Mouse (Mus musculus) lung, embryonic 16.5 days (tissue): ENCODE measurements around the gene G3bp1. TPM values are rescaled to one million over a fixed set of nuclear protein-coding genes. Genes with fewer than 3 reads are reported as not detected.

Experiments used
- microRNA-seq: library from miRNA; unstranded; fragments of <30 nt; microRNA quantifications from one replicate; pipeline ENCODE4, GENCODE M21; 2016
- polyA plus RNA-seq: library from polyadenylated mRNA; unstranded; fragments of >200 nt; fragmentation: Nextera tagmentation; extraction: Ambion mirVana; gene quantifications from 2 replicates; pipeline ENCODE4 v1.2.1, GENCODE M21; 2015

G3bp1 gene
- polyA plus RNA-seq, 1 experiment from 2014 or later, result 152 TPM

Small RNA genes within 50 kb of the gene (microRNA-seq; reads per million reads assigned to microRNA genes)
- gene Mir7652, result 0.59 reads per million

Other genes with a start within 250 kb of the G3bp1 start
- 0.49 and 0.68 TPM in 2 replicates for gene Fat2, start 133.1 kb upstream of the G3bp1 start, polyA plus RNA-seq
- 2,256 and 2,274 TPM in 2 replicates for gene Sparc, start 46.5 kb upstream of the G3bp1 start, polyA plus RNA-seq
- 581 and 600 TPM in 2 replicates for gene Atox1, start 8.4 kb upstream of the G3bp1 start, polyA plus RNA-seq
- not detected in 2 replicates for gene Glra1, start 138.5 kb downstream of the G3bp1 start, polyA plus RNA-seq